Mouse (Mus musculus) neural tube, embryonic 11.5 days (tissue): ENCODE measurements at regions not wholly inside any gene's neighbourhood (a gene's known extent, or its start where the extent isn't known, plus 50 kb on each side); places are given as distances from the start of the nearest gene placed in this dataset.

Experiments
- ATAC-seq: fragments of 200-750 bp; cut with Nextera tagmentation; 2 replicates; pipeline ENCODE4 v1.8.0; 2017; ENCODE audit warnings: moderate number of reproducible peaks, mild to moderate bottlenecking, moderate TSS enrichment, moderate library complexity; ENCODE audit not compliant: insufficient read depth, low FRiP score, low TSS enrichment
- DNase-seq: peaks from one replicate; pipeline ENCODE4 v3.0.0-alpha.2; 2015; ENCODE audit warnings: low spot score
- H3K27ac ChIP-seq: fragments of 300-500 bp; sonication (generic); 2 replicates; pipeline ENCODE4 v1.5.1; 2014; ENCODE audit warnings: low read depth, mild to moderate bottlenecking, low read length
- H3K27me3 ChIP-seq: fragments of 300-500 bp; sonication (generic); 2 replicates; pipeline ENCODE4 v1.6.1; 2014; ENCODE audit warnings: mild to moderate bottlenecking, low read length, mixed read lengths; ENCODE audit not compliant: control insufficient read depth, insufficient read depth
- H3K36me3 ChIP-seq: fragments of 300-500 bp; sonication (generic); 2 replicates; pipeline ENCODE4 v1.6.1; 2014; ENCODE audit warnings: mild to moderate bottlenecking, low read length, moderate library complexity, mixed read lengths; ENCODE audit not compliant: control insufficient read depth, insufficient read depth
- H3K4me1 ChIP-seq: fragments of 300-500 bp; sonication (generic); 2 replicates; pipeline ENCODE4 v1.6.1; 2014; ENCODE audit warnings: low read length, mixed read lengths; ENCODE audit not compliant: control insufficient read depth, insufficient read depth
- H3K4me2 ChIP-seq: fragments of 300-500 bp; sonication (generic); 2 replicates; pipeline ENCODE4 v1.6.1; 2014; ENCODE audit warnings: low read depth, mild to moderate bottlenecking, moderate library complexity
- H3K4me3 ChIP-seq: fragments of 300-500 bp; sonication (generic); 2 replicates; pipeline ENCODE4 v1.5.1; 2014; ENCODE audit warnings: low read depth, low read length
- H3K9ac ChIP-seq: fragments of 300-500 bp; sonication (generic); 2 replicates; pipeline ENCODE4 v1.6.1; 2014; ENCODE audit warnings: mild to moderate bottlenecking, low read length
- H3K9me3 ChIP-seq: fragments of 300-500 bp; sonication (generic); 2 replicates; pipeline ENCODE4 v1.6.1; 2016; ENCODE audit warnings: low read length; ENCODE audit not compliant: control insufficient read depth
- WGBS: fragments of 180-500 bp; shearing (Covaris S2); extraction: QIAGEN DNeasy Blood & Tissue Kit; methylation state at CpG from one replicate; pipeline ENCODE4 v1.1.7; 2014; 5-methylcytosine and 5-hydroxymethylcytosine counted together

GRCm38 (mm10) chr3:4226986-4227385 is 1523.6 kb upstream of the Gm8797 start:
- Histone ChIP-seq H3K27ac (no peak overlapping the region), H3K4me1 (no peaks in the 10 kb centered on the region), H3K27me3 (no peaks in the 10 kb centered on the region), H3K4me3 (no peak overlapping the region), H3K4me2 (no peak overlapping the region), H3K9ac (no peak overlapping the region), H3K36me3 (no peaks in the 10 kb centered on the region), H3K9me3 (no peaks in the 10 kb centered on the region)
- 0 out of 2 replicates have a peak, but pooled peaks have one; percentile 53 for ATAC-seq
- no peak for DNase-seq
- WGBS: 75% methylated on average over 2 of the region's 2 CpGs

- H3K9ac ChIP-seq: no peak overlapping the region
- H3K36me3 ChIP-seq: no peaks in the 10 kb centered on the region
- 79% methylated on average over 1 of the region's 1 CpGs for WGBS
- H3K4me3 ChIP-seq: no peak overlapping the region
- no peaks in the 10 kb centered on the region for H3K4me1 ChIP-seq
- no peak overlapping the region for H3K27ac ChIP-seq
- H3K27me3 ChIP-seq: no peaks in the 10 kb centered on the region
- ATAC-seq: no peak
- no peak overlapping the region for H3K4me2 ChIP-seq
- H3K9me3 ChIP-seq: no peaks in the 10 kb centered on the region
- no peak for DNase-seq
Observed at GRCm38 (mm10) chr3:4271361-4271760, 1479.2 kb upstream of the Gm8797 start.

- ATAC-seq (no peak), DNase-seq (no peak)
- Histone ChIP-seq H3K9me3 (no peaks in the 10 kb centered on the region), H3K27me3 (no peaks in the 10 kb centered on the region), H3K4me1 (no peaks in the 10 kb centered on the region), H3K4me2 (no peak overlapping the region), H3K27ac (no peak overlapping the region), H3K36me3 (no peaks in the 10 kb centered on the region), H3K4me3 (no peak overlapping the region), H3K9ac (no peak overlapping the region)
- 67% methylated on average over 1 of the region's 1 CpGs for WGBS
Observed at GRCm38 (mm10) chr3:4274607-4275006, 1476.0 kb upstream of the Gm8797 start.

GRCm38 (mm10) chr3:4278042-4278441 is 1472.6 kb upstream of the Gm8797 start:
- Histone ChIP-seq H3K27me3 (no peaks in the 10 kb centered on the region), H3K27ac (no peak overlapping the region), H3K9ac (no peak overlapping the region), H3K4me3 (no peak overlapping the region), H3K4me2 (no peak overlapping the region), H3K4me1 (peaks cover 6% of the 10 kb centered on the region; the same call in 1 of the 2 replicates), H3K36me3 (no peaks in the 10 kb centered on the region), H3K9me3 (no peaks in the 10 kb centered on the region)
- ATAC-seq (peak; percentile 59; the same call in 1 of the 2 replicates), DNase-seq (peak; percentile 14)
- WGBS: 40% methylated on average over 3 of the region's 3 CpGs

- Histone ChIP-seq H3K4me3 (no peak overlapping the region), H3K4me1 (peaks cover 6% of the 10 kb centered on the region; the same call in 1 of the 2 replicates), H3K27me3 (no peaks in the 10 kb centered on the region), H3K4me2 (no peak overlapping the region), H3K27ac (no peak overlapping the region), H3K9me3 (no peaks in the 10 kb centered on the region), H3K9ac (no peak overlapping the region), H3K36me3 (no peaks in the 10 kb centered on the region)
- peak; percentile 21; the same call in 1 of the 2 replicates for ATAC-seq
- 37% methylated on average over 6 of the region's 6 CpGs for WGBS
- DNase-seq: no peak
Observed at GRCm38 (mm10) chr3:4280366-4281020, 1470.1 kb upstream of the Gm8797 start.

- ATAC-seq (no peak), DNase-seq (no peak)
- Histone ChIP-seq H3K27ac (no peak overlapping the region), H3K4me1 (peaks cover 6% of the 10 kb centered on the region; the same call in 1 of the 2 replicates), H3K4me2 (no peak overlapping the region), H3K4me3 (no peak overlapping the region), H3K27me3 (no peaks in the 10 kb centered on the region), H3K9ac (no peak overlapping the region), H3K36me3 (no peaks in the 10 kb centered on the region), H3K9me3 (no peaks in the 10 kb centered on the region)
- 11% methylated on average over 1 of the region's 1 CpGs for WGBS
Observed at GRCm38 (mm10) chr3:4281092-4281491, 1469.5 kb upstream of the Gm8797 start.

- no peaks in the 10 kb centered on the region for H3K27me3 ChIP-seq
- H3K27ac ChIP-seq: no peak overlapping the region
- WGBS: 85% methylated on average over 1 of the region's 1 CpGs
- no peak overlapping the region for H3K4me3 ChIP-seq
- DNase-seq (no peak), ATAC-seq (no peak)
- no peak overlapping the region for H3K9ac ChIP-seq
- H3K36me3 ChIP-seq: no peaks in the 10 kb centered on the region
- H3K4me1 ChIP-seq: no peaks in the 10 kb centered on the region
- H3K4me2 ChIP-seq: no peak overlapping the region
- no peaks in the 10 kb centered on the region for H3K9me3 ChIP-seq
Observed at GRCm38 (mm10) chr3:4287141-4287540, 1463.5 kb upstream of the Gm8797 start.

- no peaks in the 10 kb centered on the region for H3K36me3 ChIP-seq
- ATAC-seq (no peak), DNase-seq (no peak)
- H3K4me3 ChIP-seq: no peak overlapping the region
- no peak overlapping the region for H3K9ac ChIP-seq
- H3K4me1 ChIP-seq: no peaks in the 10 kb centered on the region
- H3K4me2 ChIP-seq: no peak overlapping the region
- H3K27ac ChIP-seq: no peak overlapping the region
- 88% methylated on average over 4 of the region's 4 CpGs for WGBS
- no peaks in the 10 kb centered on the region for H3K9me3 ChIP-seq
- no peaks in the 10 kb centered on the region for H3K27me3 ChIP-seq
Observed at GRCm38 (mm10) chr3:4336441-4336840, 1414.2 kb upstream of the Gm8797 start.

GRCm38 (mm10) chr3:4339153-4339552 is 1411.5 kb upstream of the Gm8797 start:
- no peak for DNase-seq
- no peak for ATAC-seq
- WGBS: 94% methylated on average over 1 of the region's 1 CpGs
- Histone ChIP-seq H3K4me1 (no peaks in the 10 kb centered on the region), H3K27me3 (no peaks in the 10 kb centered on the region), H3K36me3 (no peaks in the 10 kb centered on the region), H3K4me2 (no peak overlapping the region), H3K9ac (no peak overlapping the region), H3K4me3 (no peak overlapping the region), H3K9me3 (no peaks in the 10 kb centered on the region), H3K27ac (no peak overlapping the region)
